Mouse (Mus musculus) midbrain, embryonic 14.5 days (tissue): ENCODE data around the gene Pnma1. TPM values are rescaled to one million over a fixed set of nuclear protein-coding genes. Genes with fewer than 3 reads are reported as not detected.

ENCODE experiments used
- ATAC-seq: fragments of 200-750 bp; cut with Nextera tagmentation; 2 replicates; pipeline ENCODE4 v1.8.0; 2017; ENCODE audit warnings: moderate number of reproducible peaks, moderate library complexity; ENCODE audit not compliant: low FRiP score, low TSS enrichment
- DNase-seq: peaks from one replicate; pipeline ENCODE4 v3.0.0-alpha.2; 2015
- H3K27ac ChIP-seq: fragments of 300-500 bp; sonication (generic); replicated peaks from 2 replicates; pipeline ENCODE4 v1.5.1; 2014; ENCODE audit warnings: mild to moderate bottlenecking, low read depth, low read length, moderate library complexity
- H3K27me3 ChIP-seq: fragments of 300-500 bp; sonication (generic); 2 replicates; pipeline ENCODE4 v1.6.1; 2014; ENCODE audit warnings: low read length, control low read depth, mixed read lengths; ENCODE audit not compliant: control insufficient read depth, insufficient read depth
- H3K36me3 ChIP-seq: fragments of 300-500 bp; sonication (generic); 2 replicates; pipeline ENCODE4 v1.6.1; 2014; ENCODE audit warnings: low read length, control low read depth; ENCODE audit not compliant: control insufficient read depth, insufficient read depth
- H3K4me1 ChIP-seq: fragments of 300-500 bp; sonication (generic); 2 replicates; pipeline ENCODE4 v1.6.1; 2014; ENCODE audit warnings: mild to moderate bottlenecking, antibody characterized with exemption, low read length, control low read depth; ENCODE audit not compliant: control insufficient read depth, insufficient read depth
- H3K4me2 ChIP-seq: fragments of 300-500 bp; sonication (generic); 2 replicates; pipeline ENCODE4 v1.6.1; 2014; ENCODE audit warnings: mild to moderate bottlenecking, low read length, moderate library complexity
- H3K4me3 ChIP-seq: fragments of 300-500 bp; sonication (generic); replicated peaks from 2 replicates; pipeline ENCODE4 v1.5.1; 2014; ENCODE audit warnings: low read depth, low read length
- H3K9ac ChIP-seq: fragments of 300-500 bp; sonication (generic); replicated peaks from 2 replicates; pipeline ENCODE4 v1.6.1; 2014; ENCODE audit warnings: mild to moderate bottlenecking, low read length, moderate library complexity
- H3K9me3 ChIP-seq: fragments of 300-500 bp; sonication (generic); 2 replicates; pipeline ENCODE4 v1.6.1; 2016; ENCODE audit warnings: low read length, control low read depth, mixed read lengths; ENCODE audit not compliant: control insufficient read depth
- WGBS: fragments of 180-500 bp; shearing (Covaris S2); extraction: QIAGEN DNeasy Blood & Tissue Kit; methylation state at CpG from one replicate; pipeline ENCODE4 v1.1.7; 2014; 5-methylcytosine and 5-hydroxymethylcytosine counted together
- polyA plus RNA-seq: library from polyadenylated mRNA; unstranded; fragments of >200 nt; fragmentation: Nextera tagmentation; extraction: Ambion mirVana; gene quantifications from 2 replicates; pipeline ENCODE4 v1.2.1, GENCODE M21; 2014

Pnma1 gene
- polyA plus RNA-seq, 1 experiment from 2014 or later: 5.4 TPM

- H3K36me3 ChIP-seq: peaks cover 50% of the 10 kb centered on the region
- H3K27me3 ChIP-seq: no peaks in the 10 kb centered on the region
- no peak overlapping the region for H3K4me2 ChIP-seq
- no peaks in the 10 kb centered on the region for H3K4me1 ChIP-seq
- ATAC-seq (no peak), DNase-seq (no peak)
- no peak overlapping the region for H3K9ac ChIP-seq
- H3K4me3 ChIP-seq: no peak overlapping the region
- H3K9me3 ChIP-seq: no peaks in the 10 kb centered on the region
- WGBS: 90% methylated on average over 7 of the region's 7 CpGs
- no peak overlapping the region for H3K27ac ChIP-seq
Measured at GRCm38 (mm10) chr12:84137131-84137530, 11.2 kb downstream of the Pnma1 start.

GRCm38 (mm10) chr12:84132265-84132664, 16.0 kb downstream of the Pnma1 start:
- Histone ChIP-seq H3K4me3 (no peak overlapping the region), H3K9me3 (no peaks in the 10 kb centered on the region), H3K9ac (no peak overlapping the region), H3K27ac (no peak overlapping the region), H3K4me1 (no peaks in the 10 kb centered on the region), H3K4me2 (no peak overlapping the region), H3K36me3 (peaks cover 53% of the 10 kb centered on the region), H3K27me3 (no peaks in the 10 kb centered on the region)
- peak; percentile 43 for DNase-seq
- ATAC-seq: no peak
- 67% methylated on average over 3 of the region's 3 CpGs for WGBS

GRCm38 (mm10) chr12:84129931-84130330, 18.4 kb downstream of the Pnma1 start:
- DNase-seq (no peak), ATAC-seq (no peak)
- H3K4me3 ChIP-seq: no peak overlapping the region
- no peak overlapping the region for H3K27ac ChIP-seq
- no peak overlapping the region for H3K9ac ChIP-seq
- H3K9me3 ChIP-seq: no peaks in the 10 kb centered on the region
- no peak overlapping the region for H3K4me2 ChIP-seq
- 94% methylated on average over 8 of the region's 8 CpGs for WGBS
- H3K27me3 ChIP-seq: no peaks in the 10 kb centered on the region
- H3K4me1 ChIP-seq: no peaks in the 10 kb centered on the region
- peaks cover 41% of the 10 kb centered on the region for H3K36me3 ChIP-seq

GRCm38 (mm10) chr12:84128576-84128975, 19.7 kb downstream of the Pnma1 start:
- Histone ChIP-seq H3K4me2 (no peak overlapping the region), H3K36me3 (peaks cover 41% of the 10 kb centered on the region), H3K9ac (no peak overlapping the region), H3K27me3 (no peaks in the 10 kb centered on the region), H3K9me3 (no peaks in the 10 kb centered on the region), H3K27ac (no peak overlapping the region), H3K4me3 (no peak overlapping the region), H3K4me1 (no peaks in the 10 kb centered on the region)
- ATAC-seq (no peak), DNase-seq (no peak)
- 91% methylated on average over 6 of the region's 6 CpGs for WGBS

DNA sequence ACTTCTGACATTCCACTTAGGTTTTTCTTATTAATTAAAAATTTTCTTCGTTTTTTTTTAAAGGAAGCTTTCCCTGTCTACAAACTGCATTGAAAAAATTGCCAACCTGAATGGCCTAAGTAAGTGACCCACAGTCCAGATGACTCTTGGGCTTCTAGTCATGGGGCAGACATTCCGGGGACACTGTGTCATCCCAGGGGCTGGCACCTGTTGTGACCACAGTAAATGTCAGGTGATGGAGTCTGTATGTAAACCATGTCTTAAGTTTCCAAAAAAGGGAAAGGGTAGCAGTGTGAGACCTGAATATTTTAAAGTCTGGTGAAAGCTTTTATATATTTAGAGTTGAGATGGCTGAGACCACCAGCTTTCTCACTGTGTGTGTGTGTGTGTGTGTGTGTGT, 21.4 kb downstream of the Pnma1 start:
- Histone ChIP-seq H3K4me2 (no peak overlapping the region), H3K27me3 (no peaks in the 10 kb centered on the region), H3K36me3 (peaks cover 36% of the 10 kb centered on the region), H3K9ac (no peak overlapping the region), H3K4me1 (no peaks in the 10 kb centered on the region), H3K9me3 (no peaks in the 10 kb centered on the region), H3K4me3 (no peak overlapping the region), H3K27ac (no peak overlapping the region)
- no peak for DNase-seq
- 78% methylated on average over 2 of the region's 2 CpGs for WGBS
- no peak for ATAC-seq

DNA sequence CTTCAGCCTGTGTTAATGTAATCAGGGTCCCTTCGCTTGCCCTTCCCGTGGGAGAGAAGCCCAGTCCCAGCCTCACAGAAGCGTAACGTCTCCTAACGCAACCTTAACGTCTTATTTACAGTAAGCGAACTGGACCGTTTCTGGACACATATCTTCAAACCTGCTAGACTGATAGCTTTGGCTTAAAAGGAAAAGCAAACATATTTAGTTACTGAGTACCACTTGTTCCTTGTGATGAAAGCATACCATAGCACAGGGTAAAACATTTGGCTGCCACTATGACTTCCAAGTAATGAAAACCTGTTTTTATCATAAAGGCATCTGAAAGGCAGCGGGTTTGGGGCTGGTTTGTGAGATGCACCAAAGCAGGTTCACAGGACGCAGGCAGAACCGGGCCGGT, 22.4 kb downstream of the Pnma1 start:
- H3K36me3 ChIP-seq: peaks cover 30% of the 10 kb centered on the region
- no peak for ATAC-seq
- no peaks in the 10 kb centered on the region for H3K9me3 ChIP-seq
- H3K4me3 ChIP-seq: no peak overlapping the region
- WGBS: 82% methylated on average over 12 of the region's 12 CpGs
- H3K27ac ChIP-seq: no peak overlapping the region
- H3K4me1 ChIP-seq: no peaks in the 10 kb centered on the region
- H3K4me2 ChIP-seq: no peak overlapping the region
- DNase-seq: no peak
- no peaks in the 10 kb centered on the region for H3K27me3 ChIP-seq
- H3K9ac ChIP-seq: no peak overlapping the region

GRCm38 (mm10) chr12:84119584-84119983, 28.7 kb downstream of the Pnma1 start:
- H3K4me1 ChIP-seq: peaks cover 9% of the 10 kb centered on the region; the same call in 1 of the 2 replicates
- no peak overlapping the region for H3K4me2 ChIP-seq
- no peak for DNase-seq
- H3K9ac ChIP-seq: no peak overlapping the region
- no peak for ATAC-seq
- no peak overlapping the region for H3K4me3 ChIP-seq
- H3K27me3 ChIP-seq: no peaks in the 10 kb centered on the region
- WGBS: 99% methylated on average over 5 of the region's 5 CpGs
- H3K36me3 ChIP-seq: no peaks in the 10 kb centered on the region
- H3K9me3 ChIP-seq: no peaks in the 10 kb centered on the region
- no peak overlapping the region for H3K27ac ChIP-seq

- H3K4me1 ChIP-seq: peaks cover 9% of the 10 kb centered on the region; the same call in 1 of the 2 replicates
- DNase-seq (peak; percentile 96), ATAC-seq (peak; percentile 91)
- no peaks in the 10 kb centered on the region for H3K36me3 ChIP-seq
- 2% methylated on average over 33 of the region's 35 CpGs for WGBS
- H3K9ac ChIP-seq: peak within 1 kb of the TSS; percentile 48
- peak within 1 kb of the TSS; percentile 60; the same call in 1 of the 2 replicates for H3K27ac ChIP-seq
- no peaks in the 10 kb centered on the region for H3K27me3 ChIP-seq
- H3K4me2 ChIP-seq: peak within 1 kb of the TSS; percentile 70
- peak within 1 kb of the TSS; percentile 55 for H3K4me3 ChIP-seq
- H3K9me3 ChIP-seq: no peaks in the 10 kb centered on the region
Measured at GRCm38 (mm10) chr12:84114153-84114994, 33.9 kb downstream of the Pnma1 start, which contains the start of gene Dnal1. Dnal1 (plus strand) TSS chr12:84114366.

- DNase-seq (no peak), ATAC-seq (no peak)
- peak overlapping the region; percentile 55 for H3K4me3 ChIP-seq
- H3K27me3 ChIP-seq: no peaks in the 10 kb centered on the region
- peaks cover 9% of the 10 kb centered on the region; the same call in 1 of the 2 replicates for H3K4me1 ChIP-seq
- H3K36me3 ChIP-seq: no peaks in the 10 kb centered on the region
- no peaks in the 10 kb centered on the region for H3K9me3 ChIP-seq
- WGBS: 51% methylated on average over 6 of the region's 6 CpGs
- peak overlapping the region; percentile 70 for H3K4me2 ChIP-seq
- no peak overlapping the region for H3K27ac ChIP-seq
- no peak overlapping the region for H3K9ac ChIP-seq
Measured at GRCm38 (mm10) chr12:84113676-84114075, 34.6 kb downstream of the Pnma1 start.
